Mouse (Mus musculus): ENCODE results near the gene Farp2.
"Not testable (repeated sequence)": the region's sequence is repeated elsewhere in the genome, so short reads cannot be mapped to it uniquely, and the experiment has no call there.

The Farp2 gene

DNA sequence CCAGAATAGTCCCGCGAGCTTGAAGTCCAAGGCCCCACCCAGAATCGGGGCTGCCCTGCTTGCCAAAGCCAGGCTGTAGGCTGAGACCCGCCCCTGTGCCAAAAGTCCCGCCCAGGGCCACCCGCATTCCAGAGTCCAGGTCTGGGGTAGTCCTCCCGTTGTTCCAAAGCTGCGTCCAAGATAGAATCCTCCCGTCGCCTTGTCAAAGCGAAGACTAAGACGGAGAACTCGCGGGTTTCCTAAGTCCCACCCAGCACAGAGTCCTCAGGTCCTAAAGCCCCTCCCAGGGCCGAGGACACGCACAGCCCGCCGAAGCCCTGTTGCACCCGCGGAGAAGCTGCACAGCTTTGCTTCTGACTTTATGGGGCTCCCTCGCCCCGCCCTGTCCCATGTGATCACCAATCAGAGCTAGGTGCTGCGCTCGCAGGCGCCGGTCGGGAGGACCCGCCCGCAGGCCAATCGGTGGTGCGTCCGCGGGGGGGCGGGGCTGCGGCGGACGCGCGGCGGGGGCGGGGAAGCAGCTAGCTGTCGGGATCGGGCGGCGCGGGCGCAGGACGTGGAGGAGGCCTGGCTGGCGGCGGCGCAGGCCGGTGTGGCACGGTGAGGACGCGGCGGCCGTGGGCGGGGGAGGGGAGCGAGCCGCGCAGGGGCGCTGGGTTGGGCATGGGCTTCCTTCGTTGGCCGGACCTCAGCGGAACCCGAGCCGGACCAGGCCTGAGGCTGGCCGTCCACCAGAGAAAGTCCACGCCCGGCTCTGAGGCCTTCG lies at the start of gene Farp2:
TSS of gene Farp2 (plus strand) at position 495 of the 766 bp plus-strand sequence.
- DNase-seq, result peak; percentile 94

DNA sequence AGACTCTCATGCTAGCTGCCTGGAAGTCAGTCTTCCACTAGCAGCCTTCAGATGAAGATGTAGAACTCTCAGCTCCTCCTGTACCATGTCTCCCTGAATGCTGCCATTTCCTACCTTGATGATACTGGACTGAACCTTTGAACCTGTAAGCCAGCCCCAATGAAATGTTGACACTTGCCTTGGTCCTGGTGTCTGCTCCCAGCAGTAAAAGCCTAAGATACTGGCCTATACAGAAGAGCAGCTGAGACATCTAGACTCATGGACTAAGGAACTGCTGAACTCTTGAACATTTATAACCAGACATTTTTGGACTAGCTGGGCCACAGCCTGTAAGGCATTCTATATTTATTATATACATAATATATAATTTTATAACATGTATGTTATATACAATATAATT lies 46.8 kb upstream of the Farp2 start:
- DNase-seq, result no peak

DNA sequence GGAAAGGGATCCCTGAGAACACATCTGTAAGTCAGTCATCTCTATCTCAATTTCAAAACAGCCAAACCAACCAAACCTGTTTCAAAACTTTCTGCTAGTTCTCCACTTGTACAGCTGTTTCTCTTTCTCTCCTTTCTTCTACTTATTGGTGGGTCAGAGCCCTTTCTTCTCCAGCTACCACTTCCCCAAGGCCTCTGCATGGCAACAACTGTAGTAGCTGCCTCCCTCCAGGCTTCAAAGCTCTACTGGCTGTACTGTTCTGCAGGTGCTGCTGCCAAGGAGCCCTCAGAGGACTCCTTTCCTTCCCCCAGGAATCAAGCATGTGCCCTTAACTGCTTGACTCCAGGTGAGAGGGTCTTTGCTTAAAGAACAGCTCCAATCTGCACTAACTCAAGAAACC lies 46.1 kb upstream of the Farp2 start:
- DNase-seq, result peak in 1 of 2 experiments; percentile 21

DNA sequence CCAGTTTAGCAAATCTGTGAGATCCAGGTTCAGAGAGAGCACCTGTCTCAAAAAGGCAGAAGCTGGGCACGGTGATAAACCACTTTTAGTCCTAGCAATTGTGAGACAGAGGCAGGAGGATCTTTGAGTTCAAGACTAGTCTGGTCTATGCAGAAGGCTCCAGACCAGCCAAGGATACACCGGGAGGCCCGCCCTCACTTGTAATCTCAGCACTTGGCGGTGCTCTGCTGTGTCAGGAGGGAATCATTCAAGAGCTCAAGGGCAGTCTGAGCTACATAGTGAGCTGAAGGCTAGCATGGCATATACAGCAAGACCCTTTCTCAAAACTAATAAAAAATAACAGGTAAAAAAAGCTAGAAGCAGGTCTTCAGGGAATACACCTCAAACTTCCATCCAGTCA lies 43.3 kb upstream of the Farp2 start:
- no peak for DNase-seq

DNA sequence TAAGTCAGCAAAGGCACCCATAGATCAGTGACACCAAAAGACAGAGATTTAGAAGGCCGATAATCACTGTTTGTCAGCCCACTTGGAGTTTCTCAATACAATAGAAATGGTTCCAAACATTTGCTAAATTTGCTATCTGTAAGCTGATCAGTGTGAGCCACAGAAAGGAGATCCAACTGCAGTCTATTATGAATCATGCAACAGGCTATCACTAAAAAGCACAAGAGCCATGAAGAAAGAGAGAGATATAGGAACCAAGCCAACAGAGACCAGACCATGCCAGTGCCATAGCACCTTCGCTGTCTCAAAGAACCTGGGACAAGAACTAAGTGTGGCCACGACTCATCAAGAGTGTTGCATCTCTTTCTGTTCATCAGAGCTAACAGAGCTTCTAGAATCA lies 36.2 kb upstream of the Farp2 start:
- DNase-seq, result no peak

DNA sequence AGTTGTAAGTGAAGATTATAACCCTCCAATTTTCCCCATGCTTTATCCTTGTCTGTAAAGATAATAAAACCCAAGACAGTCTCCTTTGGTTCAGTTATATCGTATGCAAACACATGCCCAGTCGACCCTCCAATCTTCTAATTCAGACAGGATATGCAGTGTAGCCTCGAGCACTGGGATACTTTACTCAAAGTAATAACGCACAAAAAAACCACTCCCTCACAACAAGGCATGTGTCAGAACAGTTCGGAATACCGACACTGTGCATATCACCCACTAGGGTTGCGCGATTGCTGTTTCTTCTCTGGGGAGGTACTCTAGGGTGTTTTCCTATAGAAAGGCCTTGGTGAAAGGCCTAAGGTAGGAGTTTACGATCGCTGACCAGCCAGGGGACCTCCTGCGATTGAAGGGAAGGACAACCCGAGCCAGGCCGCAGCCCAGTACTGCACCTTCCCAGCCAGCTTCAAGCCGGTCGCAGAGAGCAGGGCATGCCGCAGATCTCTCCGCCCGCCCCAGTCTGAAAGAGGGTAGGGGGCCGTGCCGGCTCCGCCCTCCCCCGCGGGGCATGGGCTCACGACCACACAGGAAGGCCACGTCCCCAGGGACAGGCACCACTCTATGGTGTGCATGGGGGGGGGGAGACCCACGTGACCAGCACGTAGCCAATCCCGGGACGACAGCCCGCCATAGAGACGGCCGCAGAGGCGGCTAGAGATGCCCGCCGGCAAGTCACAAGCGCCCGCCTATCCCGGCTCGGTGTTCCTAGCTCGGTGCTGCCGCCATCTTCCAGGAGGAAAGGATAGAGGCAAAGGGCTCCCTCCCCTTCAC lies 33.9 kb upstream of the Farp2 start:
- peak; percentile 97 to 98 for DNase-seq

DNA sequence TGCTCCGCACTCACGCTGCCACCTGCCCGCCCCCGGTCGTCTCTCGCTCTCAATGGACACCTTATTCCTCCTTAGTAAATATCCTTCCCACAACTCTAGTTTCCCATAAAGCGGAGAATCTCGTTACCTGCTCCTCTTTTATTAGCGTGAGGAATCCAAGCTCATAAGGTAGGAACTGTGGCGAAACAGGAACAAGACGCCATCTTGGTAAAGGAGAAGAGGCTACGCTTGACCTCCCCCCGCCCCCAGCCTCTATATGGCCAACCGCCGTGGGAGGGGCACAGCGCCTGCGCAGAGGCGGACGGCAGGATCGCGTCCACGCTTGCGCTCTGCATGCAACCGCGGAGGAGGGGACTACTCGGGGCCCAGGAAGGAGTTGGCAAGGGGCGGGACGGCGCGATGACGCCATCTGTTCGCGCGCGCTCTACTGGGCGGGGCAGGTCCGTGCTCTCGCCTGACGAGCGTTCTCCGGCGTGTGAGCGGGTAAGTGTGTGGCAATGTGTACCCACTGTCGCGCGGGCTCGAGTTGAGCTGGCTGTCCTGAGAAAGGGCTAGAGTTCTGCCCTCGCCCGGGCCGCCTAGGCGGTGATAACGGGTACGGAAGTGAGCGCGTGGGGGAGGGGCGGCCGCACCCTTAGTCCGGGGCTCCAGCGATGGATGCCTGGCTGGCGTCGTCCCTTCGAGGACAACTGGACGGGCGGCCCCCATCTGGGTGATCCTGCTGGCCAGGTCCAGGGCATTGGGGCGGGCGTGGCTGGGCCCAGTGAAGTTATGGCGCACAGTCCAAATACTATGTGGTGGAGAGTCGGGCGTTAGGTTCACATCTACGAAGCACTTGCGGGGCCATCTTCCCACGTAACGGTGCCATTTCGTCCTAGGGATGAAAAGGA lies 33.0 kb upstream of the Farp2 start, which contains the start of gene Hdlbp:
TSS of gene Hdlbp (minus strand) at position 230 of the 890 bp plus-strand sequence.
- DNase-seq, result peak; percentile 99

DNA sequence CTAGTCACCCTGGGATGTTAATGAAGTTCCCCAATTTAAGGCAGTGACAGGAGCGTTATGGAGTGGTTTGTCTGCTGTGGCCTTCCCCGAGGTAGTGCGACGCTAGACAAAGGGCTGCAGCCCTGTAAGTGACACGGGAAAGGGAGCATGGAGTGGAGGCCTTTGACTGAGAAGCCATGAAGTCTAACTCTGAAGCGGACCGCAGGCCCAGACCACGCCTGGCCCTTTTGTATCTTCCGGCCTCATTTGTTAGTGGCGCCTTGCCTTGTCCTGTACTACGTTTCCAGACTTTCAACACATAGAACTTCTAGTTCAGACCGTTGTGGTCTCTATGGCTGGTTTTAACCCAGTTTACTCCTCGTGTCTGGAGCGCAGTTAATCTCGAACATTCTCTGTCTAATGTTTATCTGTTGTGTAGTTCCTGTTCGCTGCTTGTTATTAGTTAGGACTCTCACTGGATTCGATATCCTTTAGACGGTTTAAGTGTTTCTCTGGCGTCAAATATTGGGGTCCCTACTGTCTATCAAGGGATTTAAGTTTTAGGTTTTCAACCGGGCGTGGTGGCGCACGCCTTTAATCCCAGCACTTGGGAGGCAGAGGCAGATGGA lies 32.3 kb upstream of the Farp2 start:
- peak in 1 of 2 experiments; percentile 20 for DNase-seq

DNA sequence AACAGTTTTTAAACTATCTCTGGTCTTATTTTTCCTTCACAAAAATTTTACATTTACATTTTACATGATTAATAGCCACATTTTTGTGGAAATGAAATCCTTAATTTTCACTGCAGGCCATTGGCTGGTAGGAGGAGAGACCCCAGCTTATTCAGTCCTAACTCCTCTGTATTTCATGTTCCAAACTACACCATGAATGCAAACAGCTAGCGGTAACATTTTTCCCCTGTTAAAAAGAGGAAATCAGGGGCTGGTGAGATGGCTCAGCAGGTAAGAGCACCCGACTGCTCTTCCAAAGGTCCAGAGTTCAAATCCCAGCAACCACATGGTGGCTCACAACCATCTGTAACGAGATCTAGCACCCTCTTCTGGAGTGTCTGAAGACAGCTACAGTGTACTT lies 25.6 kb upstream of the Farp2 start:
- not testable (repeated sequence) for DNase-seq

DNA sequence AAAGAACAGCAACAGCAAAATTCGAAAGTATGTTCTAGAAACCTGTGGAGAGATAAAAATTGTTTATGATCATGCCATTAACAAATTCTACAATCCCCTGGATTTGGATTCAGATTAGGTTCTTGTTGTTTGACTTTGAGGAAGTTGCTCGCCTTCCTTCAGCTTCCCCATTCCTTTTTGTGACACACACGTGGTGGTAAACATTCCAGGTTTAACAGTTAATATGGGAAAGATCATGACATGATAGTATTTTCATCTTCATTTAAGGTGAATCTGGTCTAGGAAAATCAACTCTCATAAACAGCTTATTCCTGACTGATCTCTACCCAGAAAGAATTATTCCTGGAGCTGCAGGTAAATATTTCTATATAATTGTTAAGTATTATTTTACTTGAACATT lies 16.6 kb upstream of the Farp2 start:
- no peak for DNase-seq

DNA sequence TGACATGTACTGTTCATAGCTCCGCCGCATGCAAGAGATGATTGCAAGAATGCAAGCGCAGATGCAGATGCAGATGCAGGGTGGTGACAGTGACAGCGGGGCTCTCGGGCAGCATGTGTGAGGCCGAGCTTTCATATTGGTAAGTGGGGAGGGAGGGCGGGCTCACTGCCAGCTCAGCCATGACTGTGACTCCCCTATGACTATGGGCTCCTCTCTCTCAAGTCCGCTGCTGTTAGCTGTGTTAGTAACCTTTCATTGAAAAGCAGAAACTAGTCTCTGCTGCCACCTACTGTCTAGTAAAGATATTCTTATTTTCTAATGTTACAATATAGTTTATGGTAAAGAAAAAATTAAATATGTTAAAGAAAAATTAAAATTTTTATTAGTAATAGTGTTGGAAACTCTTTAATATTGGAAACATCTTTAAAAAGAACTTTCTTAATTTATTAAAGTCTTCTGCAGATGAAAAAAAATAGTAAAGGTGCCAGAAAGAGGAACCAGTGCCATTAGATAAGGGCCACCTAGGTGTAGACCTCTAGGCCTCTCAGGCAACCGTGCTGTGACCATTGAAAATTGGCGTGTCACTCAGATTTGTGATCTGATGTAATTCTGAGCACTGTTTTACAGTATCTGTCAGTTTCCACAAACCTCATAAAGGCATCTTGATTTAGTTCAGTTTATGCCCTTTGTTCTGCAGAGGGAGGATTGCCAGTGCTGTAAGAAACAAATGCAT lies 4.8 kb upstream of the Farp2 start:
- DNase-seq, result no peak

DNA sequence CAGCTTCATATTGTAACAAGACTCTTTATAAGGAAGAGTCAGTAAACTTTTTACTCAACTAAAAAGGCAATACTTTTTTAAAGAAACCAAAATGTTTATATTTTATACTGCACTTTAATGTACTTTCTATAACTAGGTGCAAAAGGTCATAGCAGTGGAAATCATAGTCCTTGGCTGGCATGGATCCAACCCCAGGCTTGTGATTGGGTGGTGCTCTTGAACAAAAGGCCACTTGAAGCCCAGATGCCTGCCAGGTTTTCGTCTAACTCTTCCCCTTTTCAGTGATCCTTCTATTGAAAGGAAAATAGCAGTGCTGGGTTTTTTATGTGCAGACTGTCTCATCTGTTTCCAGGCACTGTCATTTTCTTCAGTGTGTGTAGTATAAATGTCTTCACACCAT lies 3.3 kb upstream of the Farp2 start:
- not testable (repeated sequence) for DNase-seq

DNA sequence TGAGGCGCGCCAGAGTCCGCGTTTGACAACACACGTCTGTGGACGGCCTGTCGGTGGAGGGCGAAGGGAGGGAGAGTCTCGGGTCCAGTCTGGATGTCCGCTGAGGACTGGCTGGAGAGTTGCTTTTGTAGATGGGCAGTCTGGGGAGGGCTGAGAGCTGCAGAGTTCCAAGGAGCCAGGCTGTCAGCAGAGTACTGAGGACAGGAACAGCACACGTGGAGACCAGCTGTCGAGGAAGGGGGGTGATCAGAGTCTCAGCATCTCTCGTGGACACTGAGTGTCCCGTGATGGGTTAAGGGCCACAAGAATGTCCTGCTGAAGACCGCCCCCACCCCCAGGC lies 442 bp downstream of the Farp2 start:
- DNase-seq, result no peak

DNA sequence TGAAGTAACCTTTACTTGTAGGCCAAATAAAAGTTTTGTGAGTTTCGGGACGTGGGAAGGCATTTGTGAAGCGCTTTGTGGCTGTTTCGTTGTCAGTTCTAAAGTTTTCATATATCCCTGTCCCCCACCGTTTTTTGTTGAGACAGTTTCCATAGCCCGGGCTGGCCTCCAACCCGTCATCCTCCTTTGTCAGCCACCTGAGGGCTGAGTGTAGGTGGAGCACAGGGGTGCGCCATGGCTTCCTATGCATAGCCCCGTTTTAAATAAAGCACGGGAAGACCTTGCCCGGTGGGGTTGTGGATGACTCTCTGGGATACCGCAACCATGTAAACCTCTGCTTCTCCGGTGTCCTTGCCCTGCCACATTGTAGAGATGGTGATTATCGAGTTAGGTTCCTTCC lies 1.3 kb downstream of the Farp2 start:
- DNase-seq, result no peak

DNA sequence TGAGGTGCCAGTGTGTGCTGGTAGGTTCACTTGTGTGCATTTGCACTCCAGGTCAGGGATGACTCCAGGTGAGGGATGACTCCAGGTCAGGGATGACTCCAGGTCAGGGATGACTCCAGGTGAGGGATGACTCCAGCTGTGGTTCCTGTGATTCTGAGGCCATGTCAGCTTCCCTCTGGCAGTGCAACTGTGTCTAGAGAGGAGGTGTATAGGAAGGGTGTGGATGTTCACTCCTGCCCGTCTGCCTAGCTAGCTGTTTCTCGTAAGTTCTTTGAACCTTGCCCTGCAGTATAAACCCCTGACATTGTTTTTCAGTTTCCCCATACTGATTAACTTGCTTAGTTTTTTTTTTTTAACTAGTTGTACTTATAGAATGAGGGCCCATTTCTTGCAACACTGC lies 9.6 kb downstream of the Farp2 start:
- DNase-seq, result no peak

DNA sequence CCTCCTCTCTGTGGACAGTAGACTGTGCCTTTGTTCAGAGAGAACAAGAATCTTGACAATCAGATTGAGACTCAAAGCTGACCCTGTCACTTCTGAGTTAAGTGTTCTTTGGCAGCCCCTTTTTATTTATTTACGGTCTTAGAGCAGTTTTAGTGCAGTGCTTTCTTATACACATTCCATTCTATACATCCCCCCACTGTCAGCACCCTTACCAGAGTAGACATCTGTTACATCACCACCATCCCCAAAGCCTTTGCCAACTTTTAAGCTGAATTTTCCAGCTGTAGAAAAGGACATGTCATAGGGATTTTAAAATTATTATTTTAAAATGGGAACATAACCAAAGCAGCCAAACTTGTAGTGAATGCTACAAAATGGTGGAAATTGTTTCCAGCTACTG lies 10.4 kb downstream of the Farp2 start:
- no peak for DNase-seq

DNA sequence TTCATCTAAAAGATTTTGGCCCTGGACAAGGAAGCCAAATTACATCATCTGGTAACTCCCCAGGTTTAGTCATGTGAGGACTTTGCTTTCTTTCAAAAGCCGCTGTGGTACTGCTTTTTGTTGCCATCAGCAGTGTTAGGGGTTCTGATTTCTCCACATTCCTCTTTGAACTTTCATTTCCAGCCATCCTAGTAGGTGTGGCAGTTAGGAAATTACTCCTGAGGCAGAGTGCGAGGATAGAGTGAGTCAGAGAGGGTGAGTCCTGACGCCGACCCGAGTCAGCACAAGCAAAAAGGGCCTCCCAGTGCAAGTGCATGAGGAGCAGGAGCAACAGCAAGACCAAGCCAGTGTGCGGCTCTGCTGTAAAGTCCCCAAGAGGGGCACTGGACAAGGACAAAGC lies 17.9 kb downstream of the Farp2 start:
- DNase-seq, result no peak

DNA sequence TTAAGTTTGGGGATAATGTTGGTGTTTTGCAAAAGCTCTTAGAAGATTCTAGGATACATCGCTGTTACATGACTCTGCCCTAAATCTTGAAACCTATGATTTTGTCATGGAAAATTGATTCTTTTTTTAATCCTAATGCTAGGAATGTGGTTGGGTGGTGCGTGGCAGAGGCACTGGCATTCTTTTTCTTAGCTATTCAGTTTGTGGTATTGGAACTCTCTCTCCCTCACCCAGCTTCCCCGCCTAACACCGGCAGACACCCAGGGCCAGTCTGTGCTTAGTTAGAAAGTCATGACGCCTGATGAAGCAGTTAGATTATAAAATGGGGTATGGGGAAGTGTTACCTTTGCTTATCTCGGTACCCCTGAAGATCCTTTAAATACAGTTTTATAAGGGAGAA lies 25.3 kb downstream of the Farp2 start:
- DNase-seq, result no peak

DNA sequence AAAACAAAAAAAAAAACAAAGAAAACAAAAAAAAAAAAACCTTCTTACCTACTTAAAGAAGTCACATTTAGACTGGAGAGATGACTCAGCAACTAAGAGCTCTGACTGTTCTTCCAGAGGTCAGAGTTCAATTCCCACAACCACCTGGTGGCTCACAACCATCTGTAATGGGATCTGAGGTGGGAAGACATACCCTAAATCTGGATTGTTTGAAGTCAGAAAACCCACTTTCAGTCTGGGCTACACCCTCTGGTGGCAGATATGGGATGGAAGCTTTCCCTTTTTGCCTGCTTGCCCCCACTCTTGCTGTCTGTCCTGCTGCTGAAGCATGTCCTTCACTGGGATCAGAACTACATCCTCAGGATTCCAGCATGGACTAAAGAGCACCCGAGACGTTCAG lies 31.3 kb downstream of the Farp2 start:
- no peak for DNase-seq

DNA sequence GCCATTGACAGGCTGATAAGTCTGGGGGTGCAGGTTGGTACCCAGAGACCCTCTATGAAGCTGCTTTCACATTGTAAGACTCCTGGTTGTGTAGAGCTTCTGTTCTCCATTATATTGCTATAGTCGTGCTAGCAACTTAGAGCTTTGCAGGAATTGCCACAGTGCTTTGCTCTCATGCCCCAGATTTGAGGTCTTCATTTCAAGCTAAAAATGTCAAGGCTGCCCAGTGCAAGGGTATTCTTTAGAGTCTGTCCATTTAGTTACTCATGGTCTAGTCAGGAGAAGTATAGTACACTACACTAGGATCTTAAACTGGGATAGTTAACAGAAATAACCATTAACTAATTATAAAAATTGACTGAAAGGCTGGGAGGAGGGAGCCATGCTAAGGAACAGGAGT lies 35.4 kb downstream of the Farp2 start:
- DNase-seq, result no peak

DNA sequence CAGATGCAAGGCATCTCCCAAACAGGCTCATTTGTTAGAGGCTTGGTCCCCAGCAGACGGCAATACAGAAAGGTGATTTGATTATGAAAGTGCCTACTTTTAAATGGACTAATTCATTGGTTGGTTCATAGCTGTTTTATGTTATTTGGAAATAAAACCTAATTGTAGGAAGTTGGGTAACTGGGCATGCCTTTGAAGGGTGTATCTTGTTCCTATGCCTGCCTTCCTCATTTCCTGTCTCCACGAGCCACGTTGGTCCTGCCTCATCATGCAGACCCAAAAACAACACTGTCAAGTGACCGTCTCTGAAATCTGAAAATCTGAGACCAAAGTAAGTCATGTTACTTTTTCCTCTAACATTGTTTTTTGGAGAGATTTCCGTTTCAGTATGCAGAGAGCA lies 39.5 kb downstream of the Farp2 start:
- DNase-seq, result no peak

DNA sequence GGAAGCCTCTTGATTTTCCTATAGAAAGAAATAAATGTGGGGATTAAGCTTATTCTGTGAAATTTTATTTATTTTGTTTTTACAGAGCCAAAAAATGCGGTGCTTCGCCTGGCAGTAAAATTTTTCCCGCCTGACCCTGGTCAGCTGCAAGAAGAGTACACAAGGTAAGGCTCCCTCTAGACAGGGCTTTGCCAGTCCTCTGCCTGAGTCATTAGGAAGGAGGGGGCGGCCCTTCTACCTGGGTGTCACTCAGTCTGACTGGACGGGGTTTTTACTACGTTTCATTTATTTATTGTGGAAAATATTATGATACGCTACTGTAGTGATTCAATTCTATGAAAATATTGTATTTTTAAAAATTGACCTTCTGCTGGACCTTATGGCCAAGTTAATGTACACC lies 51.3 kb downstream of the Farp2 start:
- DNase-seq, result no peak

All from thymus, adult 18-20 months (tissue).